Mouse (Mus musculus) naive thymus-derived CD4-positive, alpha-beta T cell, adult 2 months (primary cell): ENCODE data around the gene 2200002J24Rik.
A peak's percentile ranks its signal among the peaks of the same experiment; 100 is the strongest.
"Not testable (repeated sequence)": the region's sequence is repeated elsewhere in the genome, so short reads cannot be mapped to it uniquely, and the experiment has no call there.

Experiments
- DNase-seq: peaks from one replicate; pipeline ENCODE4 v3.0.0-alpha.2; 2011; ENCODE audit warnings: low read depth

2200002J24Rik gene

DNA sequence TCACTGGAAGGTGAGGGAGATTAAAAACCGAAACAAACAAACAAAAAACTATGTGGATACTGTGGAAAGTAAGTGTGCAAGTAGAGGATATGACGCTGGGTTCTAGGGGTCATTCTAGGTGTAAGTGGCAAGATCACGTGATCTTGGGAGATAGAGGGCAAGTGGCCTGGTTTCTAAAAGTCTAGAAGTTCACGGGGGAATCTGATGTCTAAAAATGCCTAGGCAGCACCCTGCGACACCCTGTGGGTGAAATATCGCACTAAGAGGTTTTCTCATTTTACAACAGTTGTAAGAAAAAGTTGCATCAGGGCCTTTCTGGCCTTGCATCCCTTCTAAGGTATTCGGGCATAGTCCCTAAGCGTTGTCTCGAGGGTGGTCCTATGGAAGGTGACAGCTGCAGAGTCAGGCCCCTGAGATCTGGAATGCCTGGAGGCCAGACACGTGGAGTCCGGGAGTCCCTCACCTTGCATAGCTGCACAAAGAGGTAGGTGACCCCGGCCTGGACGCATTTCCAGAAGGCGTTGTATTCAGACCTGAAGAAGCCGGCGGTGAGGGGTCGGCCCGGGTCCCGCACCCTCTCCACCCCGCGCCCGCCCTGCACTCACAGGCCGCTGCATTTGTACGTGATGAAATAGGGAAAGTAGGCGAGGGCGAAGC, 30.1 kb downstream of the 2200002J24Rik start:
- no peak for DNase-seq

DNA sequence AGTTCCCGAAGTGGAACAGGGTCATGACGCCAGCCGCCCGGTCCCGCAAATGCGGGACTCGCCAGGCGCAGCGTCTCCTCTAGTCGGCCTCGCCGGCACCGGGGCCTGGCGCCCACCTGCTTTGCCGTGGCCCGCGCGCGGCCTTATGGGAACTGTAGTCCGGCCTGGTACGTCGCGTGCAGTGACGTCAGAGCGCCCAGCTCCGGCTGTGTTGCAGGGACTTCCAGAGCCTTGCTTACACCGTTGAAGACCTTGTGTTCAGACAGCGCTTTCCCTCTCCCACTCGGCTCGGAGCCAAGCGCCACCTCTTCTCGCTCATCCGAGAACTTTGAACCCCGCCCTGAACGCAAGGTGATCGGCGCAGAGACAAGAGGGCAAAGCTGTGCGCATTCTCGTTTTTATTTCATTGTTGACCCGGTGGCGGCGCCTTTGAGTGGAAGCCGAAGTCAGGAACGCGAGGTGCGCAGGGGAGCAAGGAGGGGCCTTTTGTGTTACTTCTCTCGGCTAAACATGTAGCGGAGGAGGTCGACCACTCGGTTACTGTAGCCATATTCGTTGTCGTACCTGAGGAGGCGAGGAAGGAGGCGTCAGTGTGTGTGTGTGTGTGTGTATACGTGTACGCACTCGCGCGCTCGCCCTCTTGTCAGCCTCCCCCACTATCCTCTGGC, 30.8 kb downstream of the 2200002J24Rik start, which contains the start of gene Tmem147:
Gene Tmem147, minus strand, starts transcription at position 145 of the 668 bp plus-strand sequence.
- DNase-seq, result peak; percentile 95

DNA sequence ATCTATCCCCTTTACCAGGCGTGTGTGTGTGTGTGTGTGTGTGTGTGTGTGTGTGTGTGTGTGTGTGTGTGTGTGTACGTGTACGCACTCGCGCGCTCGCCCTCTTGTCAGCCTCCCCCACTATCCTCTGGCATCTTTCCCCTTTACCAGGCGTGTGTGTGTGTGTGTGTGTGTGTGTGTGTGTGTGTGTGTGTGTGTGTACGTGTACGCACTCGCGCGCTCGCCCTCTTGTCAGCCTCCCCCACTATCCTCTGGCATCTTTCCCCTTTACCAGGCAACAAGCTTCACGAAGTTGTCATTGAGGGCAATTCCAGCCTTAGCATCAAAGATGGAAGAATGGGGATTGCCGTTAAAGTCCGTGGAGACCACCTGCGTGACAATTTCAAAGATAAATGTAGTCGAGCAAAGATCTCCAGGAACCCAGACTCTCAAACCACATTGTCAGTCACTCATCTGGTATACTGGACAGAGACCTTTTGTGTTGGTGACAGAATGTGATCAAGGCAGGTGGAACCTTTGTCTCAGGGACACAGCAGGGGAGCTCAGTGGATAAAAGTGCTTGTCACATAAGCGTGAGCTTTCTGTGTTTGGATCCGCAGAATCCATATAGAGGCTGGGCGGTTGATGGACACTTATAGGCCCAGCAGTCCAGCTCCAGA, 31.5 kb downstream of the 2200002J24Rik start:
- peak; percentile 43 for DNase-seq

DNA sequence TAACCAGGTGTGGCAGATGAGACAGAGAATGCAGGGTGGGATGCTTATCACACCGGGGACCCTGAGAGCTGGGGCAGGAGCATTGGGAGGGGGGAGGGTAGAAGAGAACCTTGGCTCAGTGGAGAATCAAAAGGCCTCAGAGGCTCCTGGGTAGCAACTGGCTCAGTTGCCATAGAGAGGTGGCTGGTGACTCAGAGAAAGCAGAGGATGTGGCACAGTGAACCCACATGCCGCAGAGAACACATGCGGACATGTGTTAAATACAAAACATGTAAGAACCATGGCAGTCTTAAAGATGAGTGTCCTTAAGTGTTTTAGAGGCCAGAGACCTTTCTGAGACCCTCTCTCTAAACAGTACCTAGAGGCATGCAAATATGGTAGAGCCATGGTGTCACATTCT, 37.5 kb downstream of the 2200002J24Rik start:
- DNase-seq, result no peak

DNA sequence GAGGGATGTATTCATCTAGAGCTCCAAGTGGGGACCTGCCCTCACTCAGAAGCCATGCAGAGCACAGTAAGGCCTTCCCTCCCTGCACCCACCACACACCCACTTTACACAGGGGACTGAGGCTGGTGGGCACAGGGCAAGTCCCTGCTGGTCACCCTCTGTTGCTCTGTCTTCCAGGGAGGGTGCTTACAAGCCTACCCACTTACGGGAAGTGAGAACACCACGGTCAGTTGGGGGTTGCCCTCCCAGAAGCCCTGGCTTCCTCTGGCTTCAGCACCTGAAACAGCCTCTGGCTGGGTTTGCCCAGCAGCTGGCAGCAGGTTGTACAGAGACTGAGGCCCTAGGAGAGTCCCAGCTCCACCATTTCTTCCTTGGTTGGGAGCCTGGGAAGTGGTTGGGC, 43.8 kb downstream of the 2200002J24Rik start:
- DNase-seq, result not testable (repeated sequence)

DNA sequence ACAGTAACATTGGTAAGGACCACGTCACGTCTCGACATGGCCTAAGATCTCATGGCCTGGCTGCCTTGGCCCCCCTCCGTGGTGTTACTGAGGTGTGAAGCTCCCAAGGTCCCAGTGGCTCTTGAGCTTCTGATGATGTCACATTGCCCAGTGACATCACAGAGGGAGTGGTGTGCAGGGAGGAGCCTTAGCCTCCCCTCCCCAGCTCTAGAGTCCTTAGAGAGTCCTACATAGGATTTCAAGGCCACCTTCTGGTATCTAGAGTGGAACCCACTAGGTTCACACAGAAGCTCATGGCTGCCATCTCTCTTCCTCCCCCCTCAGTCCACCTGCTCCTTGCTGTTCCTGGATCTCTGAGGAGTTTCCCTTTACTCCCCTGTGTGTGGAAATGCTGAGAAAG, 44.9 kb downstream of the 2200002J24Rik start, which contains the start of gene Gapdhs:
Gene Gapdhs, minus strand, starts transcription at position 65 of the 400 bp plus-strand sequence.
- DNase-seq, result not testable (repeated sequence)

DNA sequence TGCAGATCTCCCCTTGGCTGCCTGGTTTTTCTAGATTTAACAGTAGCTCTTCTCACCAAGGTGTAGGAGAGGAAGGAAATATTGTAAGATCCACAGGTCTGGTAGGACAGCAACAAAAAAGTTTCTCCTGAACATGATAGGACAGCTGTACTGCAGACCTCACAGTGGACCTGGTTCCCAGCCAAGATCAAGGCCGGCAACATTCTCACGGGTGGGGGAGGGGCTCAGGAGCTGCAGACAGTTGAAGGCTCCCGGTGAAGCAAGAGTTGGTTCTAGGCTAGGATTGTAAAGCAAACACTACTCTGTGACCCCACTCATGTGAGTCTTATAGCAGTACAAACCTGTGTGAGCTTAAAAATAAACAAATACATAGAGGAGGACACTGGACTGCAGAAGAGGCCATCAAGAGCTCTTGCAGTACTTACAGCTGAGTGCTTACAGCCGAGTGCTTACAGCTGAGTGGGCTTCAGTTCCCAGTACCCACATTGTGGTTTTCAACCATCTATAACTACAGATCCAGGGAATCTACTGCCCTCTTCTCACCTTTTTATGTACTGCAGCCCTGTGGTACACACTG, 45.4 kb downstream of the 2200002J24Rik start:
- no peak for DNase-seq

DNA sequence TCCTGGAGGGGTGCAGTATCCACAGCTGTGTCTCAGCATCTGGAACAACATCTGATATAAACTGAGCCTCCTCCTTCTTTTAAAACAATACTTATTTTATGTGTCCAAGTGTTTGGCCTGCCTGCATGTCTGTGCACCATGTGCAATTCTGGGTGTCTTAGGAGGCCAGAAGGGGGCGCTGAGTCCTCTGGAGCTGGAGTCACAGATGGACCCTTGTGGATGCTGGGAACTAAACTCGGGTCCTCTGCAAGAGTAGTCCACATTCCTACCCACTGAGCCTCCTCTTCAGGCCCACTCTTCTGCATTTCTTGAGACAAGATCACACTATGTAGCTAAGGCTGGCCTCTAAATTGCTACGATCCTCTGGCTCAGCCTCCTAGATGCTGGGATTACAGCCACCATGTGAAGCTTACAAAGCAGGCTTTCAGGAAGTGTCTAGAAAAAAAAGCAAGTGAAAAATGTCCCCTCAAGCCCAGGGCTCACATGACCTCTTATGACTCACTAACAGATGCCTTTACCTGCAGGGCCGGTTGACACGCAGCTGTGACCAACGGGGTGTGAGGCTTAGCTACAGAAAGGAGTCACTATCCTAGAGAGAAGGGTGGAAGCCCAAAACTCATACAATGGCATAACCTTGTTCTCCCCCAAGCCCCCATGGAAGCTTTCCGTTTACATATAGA, 48.9 kb downstream of the 2200002J24Rik start:
- DNase-seq, result no peak
